Mouse (Mus musculus) kidney, adult 9 months (tissue): ENCODE results near the gene Sox5.

Experiments
- DNase-seq: peaks from one replicate; pipeline ENCODE4 v3.0.0; 2022

Gene Sox5

GRCm38 (mm10) chr6:143895092-143895491 lies 886.7 kb downstream of the Sox5 start:
- DNase-seq, result no peak

GRCm38 (mm10) chr6:143892869-143893268 lies 888.9 kb downstream of the Sox5 start:
- DNase-seq, result no peak

GRCm38 (mm10) chr6:143888556-143888955 lies 893.2 kb downstream of the Sox5 start:
- no peak for DNase-seq

GRCm38 (mm10) chr6:143878525-143878924 lies 903.3 kb downstream of the Sox5 start:
- DNase-seq, result no peak

- DNase-seq, result no peak
These were observed 913.0 kb downstream of the Sox5 start for GRCm38 (mm10) chr6:143868790-143869189.

GRCm38 (mm10) chr6:143868155-143868685 lies 913.6 kb downstream of the Sox5 start:
- no peak for DNase-seq

GRCm38 (mm10) chr6:143867029-143867428 lies 914.7 kb downstream of the Sox5 start:
- no peak for DNase-seq

- DNase-seq, result no peak
These were observed 915.2 kb downstream of the Sox5 start for GRCm38 (mm10) chr6:143866566-143866965.

- peak; percentile 10 for DNase-seq
These were observed 919.1 kb downstream of the Sox5 start for GRCm38 (mm10) chr6:143862611-143863110.

GRCm38 (mm10) chr6:143860036-143860435 lies 921.7 kb downstream of the Sox5 start:
- no peak for DNase-seq

- no peak for DNase-seq
These were observed 922.2 kb downstream of the Sox5 start for GRCm38 (mm10) chr6:143859535-143859934.

GRCm38 (mm10) chr6:143858551-143858950 lies 923.2 kb downstream of the Sox5 start:
- no peak for DNase-seq

- no peak for DNase-seq
These were observed 924.4 kb downstream of the Sox5 start for GRCm38 (mm10) chr6:143857376-143857775.

- DNase-seq, result no peak
These were observed 926.4 kb downstream of the Sox5 start for GRCm38 (mm10) chr6:143855421-143855820.

GRCm38 (mm10) chr6:143854031-143854430 lies 927.7 kb downstream of the Sox5 start:
- no peak for DNase-seq

GRCm38 (mm10) chr6:143845761-143846160 lies 936.0 kb downstream of the Sox5 start:
- no peak for DNase-seq

GRCm38 (mm10) chr6:143844701-143844970 lies 937.1 kb downstream of the Sox5 start:
- DNase-seq, result no peak

- DNase-seq, result no peak
These were observed 937.7 kb downstream of the Sox5 start for GRCm38 (mm10) chr6:143843933-143844700.

GRCm38 (mm10) chr6:143841954-143842353 lies 939.8 kb downstream of the Sox5 start:
- no peak for DNase-seq

- no peak for DNase-seq
These were observed 940.6 kb downstream of the Sox5 start for GRCm38 (mm10) chr6:143841109-143841638.

GRCm38 (mm10) chr6:143838384-143839076 lies 943.2 kb downstream of the Sox5 start:
- no peak for DNase-seq

- DNase-seq, result no peak
These were observed 946.4 kb downstream of the Sox5 start for GRCm38 (mm10) chr6:143835331-143835730.

GRCm38 (mm10) chr6:143833986-143834385 lies 947.8 kb downstream of the Sox5 start:
- no peak for DNase-seq

- DNase-seq, result no peak
These were observed 948.6 kb downstream of the Sox5 start for GRCm38 (mm10) chr6:143833182-143833558.
